ENCODE assay signal across 23 mouse cellular contexts in the genomic region with DNA sequence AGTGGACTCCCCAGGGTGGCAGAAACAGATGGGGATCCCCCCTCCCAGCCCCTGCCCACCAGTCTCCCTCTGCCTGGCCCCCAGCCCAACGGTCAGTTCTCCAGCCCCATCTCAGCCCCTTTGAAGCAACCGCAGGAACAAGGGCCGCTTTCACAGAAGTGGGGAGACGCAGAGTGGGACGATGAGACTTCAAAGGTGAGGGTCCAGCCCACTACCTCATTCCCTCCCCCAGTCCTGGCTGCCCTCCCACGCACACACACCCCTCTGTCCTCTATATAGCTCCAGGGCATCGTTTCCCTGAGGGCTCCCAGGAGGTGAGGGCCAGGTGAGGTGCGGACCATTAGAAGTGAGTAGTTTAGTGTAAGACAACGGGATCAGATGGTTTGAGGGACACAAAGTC. TPM values are rescaled to one million over a fixed set of nuclear protein-coding genes. Genes with fewer than 3 reads are reported as not detected.
"Had no signal": no experiment of that assay in that cellular context is flagged by ENCODE, and none has a peak within 500 bp of the region (broad histone marks: within the 10 kb centered on the region; RNA-seq: fewer than 3 reads in every experiment).

TSS of gene Prss56 (plus strand) at position 301 of the 400 bp plus-strand sequence.

- ATAC-seq: midbrain, embryonic 16.5 days had no signal

- DNase-seq: lung, adult 18-20 months; lung, embryonic 14.5 days; lung, postnatal 10 days; lung, postnatal 4 days; midbrain, embryonic 14.5 days; right cerebral cortex, adult 18-20 months; right cerebral cortex, postnatal 25 days; right cerebral cortex, postnatal 4 days; spleen, adult 18-20 months; thymus, adult 18-20 months; thymus, postnatal 14 days; thymus, postnatal 36 days had no signal

- H3K9ac ChIP-seq: lung, embryonic 14.5 days; neural tube, embryonic 15.5 days had no signal

- H3K27ac ChIP-seq: neural tube, embryonic 13.5 days; neural tube, embryonic 15.5 days had no signal

- H3K4me3 ChIP-seq: myocyte had no signal

- H3K9me3 ChIP-seq: megakaryocyte, embryonic 14.5 days; neural tube, embryonic 13.5 days; neural tube, embryonic 15.5 days had no signal

- H3K36me3 ChIP-seq: neural tube, embryonic 13.5 days; neural tube, embryonic 15.5 days had no signal

RNA-seq across cellular contexts. Expression of gene Prss56, which starts in this region (rescaled TPM):
- total RNA-seq: megakaryocyte progenitor cell, adult 5-6 weeks had no signal
- polyA plus RNA-seq: liver, embryonic 16.5 days; lung, embryonic 14.5 days; lung, embryonic 16.5 days; midbrain, embryonic 11.5 days; midbrain, embryonic 16.5 days; small intestine, adult 2 months; stomach, embryonic 16.5 days had no signal
